Mouse (Mus musculus) liver, adult 2 months (tissue): ENCODE data around the gene Prkcsh.

Experiments
- CTCF ChIP-seq: fragments of 200-500 bp; IDR thresholded peaks from 2 replicates; pipeline ENCODE4 v1.5.1; 2011; ENCODE audit warnings: low read depth, low read length, control low read depth
- POLR2A ChIP-seq: fragments of 200-500 bp; IDR thresholded peaks from 2 replicates; pipeline ENCODE4 v1.6.1; 2011; ENCODE audit warnings: low read length, control low read depth; ENCODE audit not compliant: insufficient read depth; ENCODE audit errors: extremely low read depth

DNA sequence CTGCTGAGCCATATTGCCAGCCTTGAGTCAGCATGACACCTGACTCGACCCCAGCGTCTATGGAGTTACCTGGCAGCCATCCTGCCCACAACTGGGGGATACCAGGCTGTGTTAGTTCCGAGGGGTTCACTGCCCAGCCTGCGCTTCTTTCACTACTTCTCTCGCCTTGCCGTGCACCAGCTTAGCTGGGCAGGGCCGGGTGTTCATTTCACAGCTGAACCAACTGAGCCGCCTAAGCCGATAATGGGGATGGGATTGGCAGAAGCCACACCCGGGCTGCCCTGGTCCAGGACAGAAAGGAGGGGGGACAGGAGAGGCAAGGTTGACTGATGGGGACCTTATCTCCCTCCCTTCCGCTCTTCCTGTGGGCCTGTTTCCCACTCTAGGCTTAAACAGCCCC is 46.7 kb downstream of the Prkcsh start:
- TF ChIP-seq CTCF (no peak), POLR2A (no peak)
